Mouse (Mus musculus): ENCODE measurements at regions not wholly inside any gene's neighbourhood (a gene's known extent, or its start where the extent isn't known, plus 50 kb on each side); places are given as distances from the start of the nearest gene placed in this dataset.

- H3K9ac ChIP-seq = no peak overlapping the region
- H3K4me2 ChIP-seq = no peak overlapping the region
- H3K9me3 ChIP-seq (replicated peaks) = no peaks in the 10 kb centered on the region
- no peak overlapping the region for H3K4me3 ChIP-seq (replicated peaks)
- 72% methylated on average over 5 of the region's 5 CpGs for WGBS (ENCODE audit: insufficient replicate concordance)
- no peaks in the 10 kb centered on the region for H3K36me3 ChIP-seq (replicated peaks)
- no peaks in the 10 kb centered on the region for H3K4me1 ChIP-seq (replicated peaks)
- no peak for ATAC-seq (ENCODE audit: insufficient read depth)
- H3K27me3 ChIP-seq = no peaks in the 10 kb centered on the region
- H3K27ac ChIP-seq (replicated peaks) = no peak overlapping the region
Observed at GRCm38 (mm10) chr14:76868131-76868530, 168.4 kb upstream of the Ccdc122 start.

GRCm38 (mm10) chr14:76864664-76865063 lies 171.9 kb upstream of the Ccdc122 start:
- Histone ChIP-seq H3K4me3 (replicated peaks) (no peak overlapping the region), H3K4me1 (replicated peaks) (no peaks in the 10 kb centered on the region), H3K27ac (replicated peaks) (no peak overlapping the region), H3K9ac (no peak overlapping the region), H3K27me3 (no peaks in the 10 kb centered on the region), H3K36me3 (replicated peaks) (no peaks in the 10 kb centered on the region), H3K9me3 (replicated peaks) (no peaks in the 10 kb centered on the region), H3K4me2 (no peak overlapping the region)
- 55% methylated on average over 4 of the region's 4 CpGs for WGBS (ENCODE audit: insufficient replicate concordance)
- ATAC-seq (ENCODE audit: insufficient read depth) = no peak

- 55% methylated on average over 13 of the region's 13 CpGs for WGBS (ENCODE audit: insufficient replicate concordance)
- Histone ChIP-seq H3K27ac (replicated peaks) (no peak overlapping the region), H3K4me1 (replicated peaks) (no peaks in the 10 kb centered on the region), H3K36me3 (replicated peaks) (no peaks in the 10 kb centered on the region), H3K4me2 (no peak overlapping the region), H3K27me3 (0 out of 2 replicates have a peak, but pooled peaks cover 5% of the 10 kb centered on the region), H3K9ac (no peak overlapping the region), H3K9me3 (replicated peaks) (no peaks in the 10 kb centered on the region), H3K4me3 (replicated peaks) (no peak overlapping the region)
- ATAC-seq (ENCODE audit: insufficient read depth) = no peak
Observed at GRCm38 (mm10) chr14:76863035-76863706, 173.4 kb upstream of the Ccdc122 start.

GRCm38 (mm10) chr14:76858396-76858795 lies 178.2 kb upstream of the Ccdc122 start:
- H3K9me3 ChIP-seq (replicated peaks) = no peaks in the 10 kb centered on the region
- ATAC-seq (ENCODE audit: insufficient read depth) = no peak
- 61% methylated on average over 5 of the region's 5 CpGs for WGBS (ENCODE audit: insufficient replicate concordance)

GRCm38 (mm10) chr14:76857196-76857773 lies 179.3 kb upstream of the Ccdc122 start:
- H3K4me3 ChIP-seq (replicated peaks) = no peak overlapping the region
- no peaks in the 10 kb centered on the region for H3K9me3 ChIP-seq (replicated peaks)
- H3K36me3 ChIP-seq (replicated peaks) = no peaks in the 10 kb centered on the region
- H3K27ac ChIP-seq (replicated peaks) = no peak overlapping the region
- ATAC-seq (ENCODE audit: insufficient read depth) = no peak
- 0 out of 2 replicates have a peak, but pooled peaks cover 6% of the 10 kb centered on the region for H3K27me3 ChIP-seq
- 0 out of 2 replicates have a peak overlapping the region, but pooled peaks have one; percentile 3 for H3K4me2 ChIP-seq
- peaks cover 10% of the 10 kb centered on the region for H3K4me1 ChIP-seq (replicated peaks)
- WGBS (ENCODE audit: insufficient replicate concordance) = 13% methylated on average over 10 of the region's 10 CpGs
- H3K9ac ChIP-seq = no peak overlapping the region

More at GRCm38 (mm10) chr14:76858396-76858795, 178.2 kb upstream of the Ccdc122 start:
- Histone ChIP-seq H3K27ac (replicated peaks) (no peak overlapping the region), H3K4me2 (no peak overlapping the region), H3K4me3 (replicated peaks) (no peak overlapping the region), H3K9ac (no peak overlapping the region), H3K4me1 (replicated peaks) (peaks cover 10% of the 10 kb centered on the region), H3K27me3 (0 out of 2 replicates have a peak, but pooled peaks cover 6% of the 10 kb centered on the region), H3K36me3 (replicated peaks) (no peaks in the 10 kb centered on the region)

GRCm38 (mm10) chr14:76856591-76856990 lies 180.0 kb upstream of the Ccdc122 start:
- H3K9ac ChIP-seq = no peak overlapping the region
- no peak overlapping the region for H3K27ac ChIP-seq (replicated peaks)
- peaks cover 14% of the 10 kb centered on the region for H3K4me1 ChIP-seq (replicated peaks)
- no peaks in the 10 kb centered on the region for H3K9me3 ChIP-seq (replicated peaks)
- WGBS (ENCODE audit: insufficient replicate concordance) = 5% methylated on average over 8 of the region's 8 CpGs
- peak overlapping the region; percentile 3; the same call in 1 of the 2 replicates for H3K4me2 ChIP-seq
- H3K4me3 ChIP-seq (replicated peaks) = no peak overlapping the region
- H3K27me3 ChIP-seq = 0 out of 2 replicates have a peak, but pooled peaks cover 6% of the 10 kb centered on the region
- H3K36me3 ChIP-seq (replicated peaks) = no peaks in the 10 kb centered on the region
- no peak for ATAC-seq (ENCODE audit: insufficient read depth)

- Histone ChIP-seq H3K27me3 (0 out of 2 replicates have a peak, but pooled peaks cover 6% of the 10 kb centered on the region), H3K36me3 (replicated peaks) (no peaks in the 10 kb centered on the region), H3K4me2 (no peak overlapping the region), H3K9me3 (replicated peaks) (no peaks in the 10 kb centered on the region), H3K27ac (replicated peaks) (no peak overlapping the region), H3K9ac (no peak overlapping the region), H3K4me3 (replicated peaks) (no peak overlapping the region), H3K4me1 (replicated peaks) (peaks cover 24% of the 10 kb centered on the region)
- no peak for ATAC-seq (ENCODE audit: insufficient read depth)
- 70% methylated on average over 11 of the region's 11 CpGs for WGBS (ENCODE audit: insufficient replicate concordance)
Observed at GRCm38 (mm10) chr14:76854965-76855364, 181.6 kb upstream of the Ccdc122 start.

GRCm38 (mm10) chr14:76851473-76852214 lies 184.9 kb upstream of the Ccdc122 start:
- ATAC-seq (ENCODE audit: insufficient read depth) = 0 out of 2 replicates have a peak, but pooled peaks have one; percentile 40
- H3K9me3 ChIP-seq (replicated peaks) = no peaks in the 10 kb centered on the region
- no peaks in the 10 kb centered on the region for H3K27me3 ChIP-seq
- H3K4me2 ChIP-seq = 0 out of 2 replicates have a peak overlapping the region, but pooled peaks have one; percentile 6
- H3K36me3 ChIP-seq (replicated peaks) = no peaks in the 10 kb centered on the region
- no peak overlapping the region for H3K4me3 ChIP-seq (replicated peaks)
- H3K9ac ChIP-seq = no peak overlapping the region
- H3K27ac ChIP-seq (replicated peaks) = no peak overlapping the region
- peaks cover 26% of the 10 kb centered on the region for H3K4me1 ChIP-seq (replicated peaks)
- 7% methylated on average over 10 of the region's 10 CpGs for whole genome bisulfite sequencing (ENCODE audit: insufficient replicate concordance)

GRCm38 (mm10) chr14:76850641-76851040 lies 185.9 kb upstream of the Ccdc122 start:
- no peak overlapping the region for H3K4me3 ChIP-seq (replicated peaks)
- no peak overlapping the region for H3K9ac ChIP-seq
- H3K9me3 ChIP-seq (replicated peaks) = no peaks in the 10 kb centered on the region
- no peaks in the 10 kb centered on the region for H3K36me3 ChIP-seq (replicated peaks)
- H3K27me3 ChIP-seq = no peaks in the 10 kb centered on the region
- no peak overlapping the region for H3K4me2 ChIP-seq
- H3K27ac ChIP-seq (replicated peaks) = no peak overlapping the region
- no peak for ATAC-seq (ENCODE audit: insufficient read depth)
- 58% methylated on average over 4 of the region's 4 CpGs for WGBS (ENCODE audit: insufficient replicate concordance)
- H3K4me1 ChIP-seq (replicated peaks) = peaks cover 22% of the 10 kb centered on the region

- Histone ChIP-seq H3K4me2 (peak overlapping the region; percentile 15; the same call in 1 of the 2 replicates), H3K27ac (replicated peaks) (no peak overlapping the region), H3K4me3 (replicated peaks) (no peak overlapping the region), H3K9ac (no peak overlapping the region), H3K9me3 (replicated peaks) (no peaks in the 10 kb centered on the region), H3K36me3 (replicated peaks) (no peaks in the 10 kb centered on the region), H3K4me1 (replicated peaks) (peaks cover 22% of the 10 kb centered on the region), H3K27me3 (no peaks in the 10 kb centered on the region)
- no peak for ATAC-seq (ENCODE audit: insufficient read depth)
- 32% methylated on average over 13 of the region's 13 CpGs for WGBS (ENCODE audit: insufficient replicate concordance)
Observed at GRCm38 (mm10) chr14:76850051-76850450, 186.5 kb upstream of the Ccdc122 start.

- no peaks in the 10 kb centered on the region for H3K9me3 ChIP-seq (replicated peaks)
- no peak overlapping the region for H3K9ac ChIP-seq
- no peaks in the 10 kb centered on the region for H3K36me3 ChIP-seq (replicated peaks)
- no peak overlapping the region for H3K4me3 ChIP-seq (replicated peaks)
- ATAC-seq (ENCODE audit: insufficient read depth) = no peak
- WGBS (ENCODE audit: insufficient replicate concordance) = 74% methylated on average over 6 of the region's 6 CpGs
- peaks cover 22% of the 10 kb centered on the region for H3K4me1 ChIP-seq (replicated peaks)
- 0 out of 2 replicates have a peak overlapping the region, but pooled peaks have one; percentile 15 for H3K4me2 ChIP-seq
- no peak overlapping the region for H3K27ac ChIP-seq (replicated peaks)
- H3K27me3 ChIP-seq = no peaks in the 10 kb centered on the region
Observed at GRCm38 (mm10) chr14:76849636-76850035, 186.9 kb upstream of the Ccdc122 start.

Measured in liver, embryonic 15.5 days (tissue).